Mouse (Mus musculus) kidney, embryonic 16.5 days (tissue): ENCODE measurements around the gene Serpinb3b. TPM values are rescaled to one million over a fixed set of nuclear protein-coding genes. Genes with fewer than 3 reads are reported as not detected.
"Not testable (repeated sequence)": the region's sequence is repeated elsewhere in the genome, so short reads cannot be mapped to it uniquely, and the experiment has no call there.

Experiments
- ATAC-seq: fragments of 200-750 bp; cut with Nextera tagmentation; 2 replicates; pipeline ENCODE4 v1.8.0; 2017; ENCODE audit warnings: moderate TSS enrichment; ENCODE audit not compliant: low FRiP score, low TSS enrichment
- H3K27ac ChIP-seq: fragments of 300-500 bp; sonication (generic); 2 replicates; pipeline ENCODE4 v1.5.1; 2014; ENCODE audit warnings: low read length
- H3K27me3 ChIP-seq: fragments of 300-500 bp; sonication (generic); 2 replicates; pipeline ENCODE4 v1.6.1; 2014; ENCODE audit warnings: low read length, control low read depth, mixed read lengths; ENCODE audit not compliant: insufficient read depth
- H3K36me3 ChIP-seq: fragments of 300-500 bp; sonication (generic); 2 replicates; pipeline ENCODE4 v1.6.1; 2014; ENCODE audit warnings: low read length, control low read depth, mixed read lengths; ENCODE audit not compliant: insufficient read depth
- H3K4me1 ChIP-seq: fragments of 300-500 bp; sonication (generic); 2 replicates; pipeline ENCODE4 v1.6.1; 2014; ENCODE audit warnings: low read length, control low read depth, mixed read lengths; ENCODE audit not compliant: insufficient read depth
- H3K4me2 ChIP-seq: fragments of 300-500 bp; sonication (generic); replicated peaks from 2 replicates; pipeline ENCODE4 v1.6.1; 2014; ENCODE audit warnings: low read depth, low read length
- H3K4me3 ChIP-seq: fragments of 300-500 bp; sonication (generic); 2 replicates; pipeline ENCODE4 v1.5.1; 2014; ENCODE audit warnings: mild to moderate bottlenecking, low read length
- H3K9ac ChIP-seq: fragments of 300-500 bp; sonication (generic); replicated peaks from 2 replicates; pipeline ENCODE4 v1.6.1; 2014; ENCODE audit warnings: low read length
- H3K9me3 ChIP-seq: fragments of 300-500 bp; sonication (generic); 2 replicates; pipeline ENCODE4 v1.6.1; 2016; ENCODE audit warnings: low read length, control low read depth
- WGBS: fragments of 180-500 bp; shearing (Covaris S2); extraction: QIAGEN DNeasy Blood & Tissue Kit; methylation state at CpG from one replicate; pipeline ENCODE4 v1.1.7; 2014; 5-methylcytosine and 5-hydroxymethylcytosine counted together
- polyA plus RNA-seq: library from polyadenylated mRNA; unstranded; fragments of >200 nt; fragmentation: Nextera tagmentation; extraction: Ambion mirVana; gene quantifications from 2 replicates; pipeline ENCODE4 v1.2.1, GENCODE M21; 2015

Gene Serpinb3b
- polyA plus RNA-seq = not detected in 2 replicates

DNA sequence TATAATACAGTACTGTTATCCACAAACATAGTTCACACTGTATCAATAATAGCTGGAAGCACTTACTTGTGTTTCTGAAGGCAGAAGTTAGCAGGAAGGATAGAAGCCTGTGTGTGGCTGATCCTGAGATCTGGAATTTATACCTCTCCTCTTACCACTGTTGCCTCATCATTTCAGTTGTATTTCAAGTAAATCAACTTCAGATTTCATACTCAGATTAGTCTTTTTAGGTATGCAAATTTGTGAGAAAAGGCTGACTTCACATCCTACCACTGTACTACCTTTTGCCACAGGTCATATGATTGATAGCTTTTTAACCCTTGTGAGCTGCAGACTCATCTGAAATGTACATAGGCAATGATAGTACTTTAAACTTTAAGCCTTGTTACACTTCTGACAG, at the start of gene Serpinb3b, which contains the start of gene Serpinb3c:
Gene Serpinb3b, minus strand, starts transcription at position 101 of the 400 bp plus-strand sequence.
Gene Serpinb3c, minus strand, starts transcription at position 111 of the 400 bp plus-strand sequence.
- not testable (repeated sequence) for H3K4me2 ChIP-seq, ATAC-seq, H3K36me3 ChIP-seq, H3K9ac ChIP-seq, H3K27ac ChIP-seq, H3K9me3 ChIP-seq, H3K4me3 ChIP-seq, H3K4me1 ChIP-seq, H3K27me3 ChIP-seq

DNA sequence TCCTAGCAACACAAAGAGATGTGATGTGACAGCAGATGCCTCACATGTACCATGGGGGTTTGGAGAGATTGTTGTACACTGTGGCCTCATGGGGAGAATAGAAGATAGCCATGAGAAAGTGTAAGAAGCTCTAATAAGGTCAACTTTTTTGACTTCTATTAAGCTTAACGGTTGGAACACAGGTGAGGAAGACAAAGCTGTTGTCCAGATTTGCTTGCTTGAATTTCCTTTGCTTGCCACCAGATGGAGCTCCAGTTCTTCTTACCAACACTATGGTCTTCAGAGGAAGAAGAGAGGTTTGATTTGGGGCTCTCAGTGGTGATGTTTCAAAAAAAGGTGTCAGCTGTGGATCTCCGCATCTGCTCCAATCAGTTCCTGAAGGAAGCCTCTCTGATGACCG, 35.0 kb downstream of the Serpinb3b start:
- H3K27me3 ChIP-seq, H3K9me3 ChIP-seq, H3K9ac ChIP-seq, ATAC-seq, H3K4me3 ChIP-seq, H3K27ac ChIP-seq, H3K4me2 ChIP-seq, H3K36me3 ChIP-seq, H3K4me1 ChIP-seq: not testable (repeated sequence)
- 48% methylated on average over 3 of the region's 3 CpGs for WGBS

DNA sequence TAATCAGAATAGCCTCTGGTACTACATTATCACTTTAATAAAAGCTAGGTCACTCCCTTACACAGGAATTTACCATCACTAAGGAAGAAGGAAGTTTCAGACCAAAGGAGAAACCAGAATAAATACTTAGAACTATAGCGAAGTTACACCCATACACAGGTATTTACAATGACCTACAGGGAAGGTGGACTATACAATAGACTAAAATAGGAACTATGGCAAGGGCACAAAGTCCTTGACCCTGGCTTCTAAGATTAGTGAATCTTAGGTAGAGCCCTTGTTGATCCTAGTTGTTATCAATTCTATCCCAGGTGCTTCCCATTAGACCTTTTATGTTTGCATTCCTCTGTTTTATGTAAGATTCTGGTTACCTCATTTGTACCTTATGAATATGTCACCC, 60.9 kb downstream of the Serpinb3b start:
- 80% methylated on average over 1 of the region's 1 CpGs for WGBS
- H3K4me3 ChIP-seq, H3K27me3 ChIP-seq, H3K9me3 ChIP-seq, H3K4me2 ChIP-seq, ATAC-seq, H3K9ac ChIP-seq, H3K4me1 ChIP-seq, H3K36me3 ChIP-seq, H3K27ac ChIP-seq: not testable (repeated sequence)

DNA sequence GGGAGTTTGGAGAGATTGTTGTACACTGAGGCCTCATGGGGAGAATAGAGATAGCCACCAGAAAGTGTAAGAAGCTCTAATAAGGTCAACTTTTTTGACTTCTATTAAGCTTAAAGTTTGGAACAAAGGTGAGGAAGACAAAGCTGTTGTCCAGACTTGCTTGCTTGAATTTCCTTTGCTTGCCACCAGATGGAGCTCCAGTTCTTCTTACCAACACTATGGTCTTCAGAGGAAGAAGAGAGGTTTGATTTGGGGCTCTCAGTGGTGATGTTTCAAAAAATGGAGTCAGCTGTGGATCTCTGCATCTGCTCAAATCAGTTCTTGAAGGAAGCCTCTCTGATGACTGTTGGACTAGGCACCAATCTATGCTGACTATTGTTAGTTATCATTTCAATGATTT, 150.7 kb downstream of the Serpinb3b start:
- H3K4me2 ChIP-seq, H3K27me3 ChIP-seq, H3K27ac ChIP-seq, H3K4me3 ChIP-seq, H3K36me3 ChIP-seq, H3K4me1 ChIP-seq, H3K9ac ChIP-seq, ATAC-seq, H3K9me3 ChIP-seq: not testable (repeated sequence)

Other genes starting within 250 kb of the Serpinb3b start
- not detected in 2 replicates for gene Serpinb3a, start 226.1 kb downstream of the Serpinb3b start, polyA plus RNA-seq
- not detected in 2 replicates for gene Serpinb3d, start 194.9 kb downstream of the Serpinb3b start, polyA plus RNA-seq
- gene Serpinb3c, start within 50 bp of the Serpinb3b start, polyA plus RNA-seq = not detected in 2 replicates
- not detected in 2 replicates for gene Serpinb11, start 82.8 kb upstream of the Serpinb3b start, polyA plus RNA-seq
- gene Serpinb7, start 121.3 kb upstream of the Serpinb3b start, polyA plus RNA-seq = 0.07 TPM in 1 of 2 replicates, not detected in the other
- gene Serpinb2, start 233.1 kb upstream of the Serpinb3b start, polyA plus RNA-seq = 0.14 TPM in 1 of 2 replicates, not detected in the other